Mouse (Mus musculus): Measurements from ENCODE around the gene Fa2h. TPM values are rescaled to one million over a fixed set of nuclear protein-coding genes. Genes with fewer than 3 reads are reported as not detected.

The Fa2h gene
- polyA plus RNA-seq, 1 experiment from 2014 or later: 0.16 TPM

- Histone ChIP-seq H3K4me3 (replicated peaks) (no peak overlapping the region), H3K27me3 (no peaks in the 10 kb centered on the region), H3K9ac (no peak overlapping the region), H3K4me2 (replicated peaks) (no peak overlapping the region), H3K27ac (replicated peaks) (no peak overlapping the region), H3K36me3 (no peaks in the 10 kb centered on the region), H3K4me1 (no peaks in the 10 kb centered on the region), H3K9me3 (replicated peaks) (no peaks in the 10 kb centered on the region)
- no peak for ATAC-seq (ENCODE audit: insufficient number of reproducible peaks, low FRiP score, low TSS enrichment, low read depth)
- 42% methylated on average over 1 of the region's 1 CpGs for WGBS
Observed at GRCm38 (mm10) chr8:111358905-111359304, 34.7 kb downstream of the Fa2h start.

- Histone ChIP-seq H3K9ac (no peak overlapping the region), H3K9me3 (replicated peaks) (no peaks in the 10 kb centered on the region), H3K4me1 (no peaks in the 10 kb centered on the region), H3K27ac (replicated peaks) (no peak overlapping the region), H3K27me3 (no peaks in the 10 kb centered on the region), H3K4me2 (replicated peaks) (no peak overlapping the region), H3K4me3 (replicated peaks) (no peak overlapping the region), H3K36me3 (no peaks in the 10 kb centered on the region)
- 85% methylated on average over 4 of the region's 4 CpGs for WGBS
- no peak for ATAC-seq (ENCODE audit: insufficient number of reproducible peaks, low FRiP score, low TSS enrichment, low read depth)
Observed at GRCm38 (mm10) chr8:111357433-111357832, 36.2 kb downstream of the Fa2h start.

GRCm38 (mm10) chr8:111353497-111353896 is 40.1 kb downstream of the Fa2h start:
- ATAC-seq (ENCODE audit: insufficient number of reproducible peaks, low FRiP score, low TSS enrichment, low read depth): no peak
- Histone ChIP-seq H3K4me3 (replicated peaks) (no peak overlapping the region), H3K9ac (no peak overlapping the region), H3K9me3 (replicated peaks) (no peaks in the 10 kb centered on the region), H3K4me1 (no peaks in the 10 kb centered on the region), H3K27me3 (no peaks in the 10 kb centered on the region), H3K27ac (replicated peaks) (no peak overlapping the region), H3K36me3 (no peaks in the 10 kb centered on the region), H3K4me2 (replicated peaks) (no peak overlapping the region)
- WGBS: 82% methylated on average over 9 of the region's 9 CpGs

GRCm38 (mm10) chr8:111352289-111352688 is 41.3 kb downstream of the Fa2h start:
- Histone ChIP-seq H3K27me3 (no peaks in the 10 kb centered on the region), H3K4me3 (replicated peaks) (no peak overlapping the region), H3K4me1 (no peaks in the 10 kb centered on the region), H3K36me3 (no peaks in the 10 kb centered on the region), H3K9ac (no peak overlapping the region), H3K27ac (replicated peaks) (no peak overlapping the region), H3K9me3 (replicated peaks) (no peaks in the 10 kb centered on the region), H3K4me2 (replicated peaks) (no peak overlapping the region)
- WGBS: 84% methylated on average over 5 of the region's 5 CpGs
- no peak for ATAC-seq (ENCODE audit: insufficient number of reproducible peaks, low FRiP score, low TSS enrichment, low read depth)

GRCm38 (mm10) chr8:111350577-111350976 is 43.0 kb downstream of the Fa2h start:
- no peak overlapping the region for H3K27ac ChIP-seq (replicated peaks)
- H3K4me3 ChIP-seq (replicated peaks): no peak overlapping the region
- H3K4me1 ChIP-seq: no peaks in the 10 kb centered on the region
- no peaks in the 10 kb centered on the region for H3K27me3 ChIP-seq
- WGBS: 84% methylated on average over 6 of the region's 6 CpGs
- H3K4me2 ChIP-seq (replicated peaks): no peak overlapping the region
- no peaks in the 10 kb centered on the region for H3K9me3 ChIP-seq (replicated peaks)
- ATAC-seq (ENCODE audit: insufficient number of reproducible peaks, low FRiP score, low TSS enrichment, low read depth): no peak
- H3K36me3 ChIP-seq: no peaks in the 10 kb centered on the region
- H3K9ac ChIP-seq: no peak overlapping the region

- Histone ChIP-seq H3K4me3 (replicated peaks) (no peak overlapping the region), H3K4me2 (replicated peaks) (no peak overlapping the region), H3K9ac (no peak overlapping the region), H3K27me3 (peaks cover 11% of the 10 kb centered on the region; the same call in 1 of the 2 replicates), H3K9me3 (replicated peaks) (no peaks in the 10 kb centered on the region), H3K27ac (replicated peaks) (no peak overlapping the region), H3K4me1 (no peaks in the 10 kb centered on the region), H3K36me3 (no peaks in the 10 kb centered on the region)
- 9% methylated on average over 5 of the region's 5 CpGs for WGBS
- ATAC-seq (ENCODE audit: insufficient number of reproducible peaks, low FRiP score, low TSS enrichment, low read depth): 0 out of 2 replicates have a peak, but pooled peaks have one; percentile 54
Observed at GRCm38 (mm10) chr8:111343225-111343624, 50.4 kb downstream of the Fa2h start.

GRCm38 (mm10) chr8:111340186-111340585 is 53.4 kb downstream of the Fa2h start:
- ATAC-seq (ENCODE audit: insufficient number of reproducible peaks, low FRiP score, low TSS enrichment, low read depth): no peak
- no peak overlapping the region for H3K4me2 ChIP-seq (replicated peaks)
- H3K9ac ChIP-seq: no peak overlapping the region
- H3K9me3 ChIP-seq (replicated peaks): no peaks in the 10 kb centered on the region
- 0 out of 2 replicates have a peak, but pooled peaks cover 5% of the 10 kb centered on the region for H3K4me1 ChIP-seq
- peaks cover 19% of the 10 kb centered on the region for H3K27me3 ChIP-seq
- H3K36me3 ChIP-seq: no peaks in the 10 kb centered on the region
- H3K27ac ChIP-seq (replicated peaks): no peak overlapping the region
- WGBS: 75% methylated on average over 3 of the region's 3 CpGs
- no peak overlapping the region for H3K4me3 ChIP-seq (replicated peaks)

GRCm38 (mm10) chr8:111338370-111339208 is 55.0 kb downstream of the Fa2h start:
- no peaks in the 10 kb centered on the region for H3K36me3 ChIP-seq
- ATAC-seq (ENCODE audit: insufficient number of reproducible peaks, low FRiP score, low TSS enrichment, low read depth): no peak
- H3K4me3 ChIP-seq (replicated peaks): peak overlapping the region; percentile 45
- H3K27me3 ChIP-seq: peaks cover 19% of the 10 kb centered on the region
- H3K4me1 ChIP-seq: 0 out of 2 replicates have a peak, but pooled peaks cover 5% of the 10 kb centered on the region
- no peaks in the 10 kb centered on the region for H3K9me3 ChIP-seq (replicated peaks)
- H3K27ac ChIP-seq (replicated peaks): no peak overlapping the region
- peak overlapping the region; percentile 82 for H3K4me2 ChIP-seq (replicated peaks)
- no peak overlapping the region; the same call in 1 of the 2 replicates for H3K9ac ChIP-seq
- WGBS: 43% methylated on average over 12 of the region's 12 CpGs

- H3K27me3 ChIP-seq: peaks cover 19% of the 10 kb centered on the region
- H3K27ac ChIP-seq (replicated peaks): no peak within 1 kb of the TSS
- peak within 1 kb of the TSS; percentile 45 for H3K4me3 ChIP-seq (replicated peaks)
- H3K4me2 ChIP-seq (replicated peaks): peak within 1 kb of the TSS; percentile 82
- H3K36me3 ChIP-seq: no peaks in the 10 kb centered on the region
- under 1% methylated on average over 29 of the region's 29 CpGs for WGBS
- no peak for ATAC-seq (ENCODE audit: insufficient number of reproducible peaks, low FRiP score, low TSS enrichment, low read depth)
- no peak within 1 kb of the TSS; the same call in 1 of the 2 replicates for H3K9ac ChIP-seq
- H3K4me1 ChIP-seq: 0 out of 2 replicates have a peak, but pooled peaks cover 5% of the 10 kb centered on the region
- no peaks in the 10 kb centered on the region for H3K9me3 ChIP-seq (replicated peaks)
Observed at GRCm38 (mm10) chr8:111337890-111338347, 55.7 kb downstream of the Fa2h start, which contains the start of gene Mlkl. Mlkl (minus strand) TSS chr8:111338177.

GRCm38 (mm10) chr8:111337311-111337889 is 56.2 kb downstream of the Fa2h start:
- 0 out of 2 replicates have a peak, but pooled peaks cover 5% of the 10 kb centered on the region for H3K4me1 ChIP-seq
- H3K27me3 ChIP-seq: peaks cover 19% of the 10 kb centered on the region
- 29% methylated on average over 17 of the region's 17 CpGs for WGBS
- no peak overlapping the region for H3K9ac ChIP-seq
- no peaks in the 10 kb centered on the region for H3K36me3 ChIP-seq
- H3K4me3 ChIP-seq (replicated peaks): peak overlapping the region; percentile 45
- no peak for ATAC-seq (ENCODE audit: insufficient number of reproducible peaks, low FRiP score, low TSS enrichment, low read depth)
- H3K27ac ChIP-seq (replicated peaks): no peak overlapping the region
- peak overlapping the region; percentile 82 for H3K4me2 ChIP-seq (replicated peaks)
- no peaks in the 10 kb centered on the region for H3K9me3 ChIP-seq (replicated peaks)

GRCm38 (mm10) chr8:111336692-111337091 is 56.9 kb downstream of the Fa2h start:
- Histone ChIP-seq H3K4me2 (replicated peaks) (no peak overlapping the region), H3K4me3 (replicated peaks) (no peak overlapping the region), H3K36me3 (no peaks in the 10 kb centered on the region), H3K27ac (replicated peaks) (no peak overlapping the region), H3K4me1 (0 out of 2 replicates have a peak, but pooled peaks cover 5% of the 10 kb centered on the region), H3K9ac (no peak overlapping the region), H3K9me3 (replicated peaks) (no peaks in the 10 kb centered on the region), H3K27me3 (peaks cover 19% of the 10 kb centered on the region)
- ATAC-seq (ENCODE audit: insufficient number of reproducible peaks, low FRiP score, low TSS enrichment, low read depth): no peak
- 75% methylated on average over 4 of the region's 4 CpGs for WGBS
